Mouse (Mus musculus): ENCODE measurements at regions not wholly inside any gene's neighbourhood (a gene's known extent, or its start where the extent isn't known, plus 50 kb on each side); places are given as distances from the start of the nearest gene placed in this dataset.

GRCm38 (mm10) chr2:137591551-137591950 lies 475.1 kb upstream of the Jag1 start:
- no peak for TF ChIP-seq CTCF (IDR thresholded peaks at IDR 0.05; ENCODE audit: extremely low read depth, insufficient read length, insufficient replicate concordance, low read depth, low read length)
- no peak for TF ChIP-seq POLR2A (IDR thresholded peaks at IDR 0.05; ENCODE audit: low read depth, low read length)
